Mouse (Mus musculus) urinary bladder, postnatal 36 days (tissue): Measurements from ENCODE around the gene Hgd.

ENCODE experiments used
- DNase-seq, 2 experiments: peaks; one replicate each; pipeline ENCODE4 v3.0.0; 2022; ENCODE audit warnings: low spot score in 2 of 2, mixed read lengths in 1 of 2

Hgd gene

DNA sequence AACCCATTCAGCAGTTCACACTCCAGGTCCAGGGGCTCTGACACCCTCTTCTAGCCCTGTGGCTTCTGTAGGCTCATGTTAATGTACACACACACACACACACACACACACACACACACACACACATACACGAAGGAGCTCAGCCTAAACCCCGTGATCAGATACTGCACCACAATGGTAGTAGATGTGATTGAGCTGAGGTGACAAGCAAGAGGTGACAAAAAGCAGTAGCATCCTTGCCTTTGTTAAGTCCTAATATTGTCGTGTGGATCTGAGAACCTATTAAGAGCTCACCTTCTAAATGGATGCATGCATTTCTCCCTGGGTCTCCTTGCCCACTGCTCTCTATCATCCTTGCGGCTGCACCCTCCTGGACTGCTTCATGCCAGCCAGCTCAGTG is 698 bp downstream of the Hgd start:
- no peak for DNase-seq

DNA sequence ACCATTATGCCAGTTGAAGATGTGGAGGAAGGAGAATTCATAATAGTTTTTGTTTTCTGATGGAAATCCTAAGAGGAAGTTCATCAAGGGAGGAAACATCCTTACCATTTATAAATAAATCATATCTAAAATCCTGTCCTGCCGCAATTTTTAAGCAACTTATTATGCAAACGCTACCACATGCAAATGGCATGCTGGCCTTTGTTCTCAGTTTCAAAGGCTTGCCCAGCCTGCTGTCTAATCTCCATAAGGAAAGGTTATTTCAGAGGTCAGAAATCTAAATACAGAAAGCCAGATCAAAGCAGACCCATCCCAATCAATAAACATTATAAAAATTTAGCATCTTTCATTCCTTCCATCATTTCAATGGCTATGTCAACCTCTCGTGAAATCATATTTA is 1.9 kb downstream of the Hgd start:
- no peak for DNase-seq

DNA sequence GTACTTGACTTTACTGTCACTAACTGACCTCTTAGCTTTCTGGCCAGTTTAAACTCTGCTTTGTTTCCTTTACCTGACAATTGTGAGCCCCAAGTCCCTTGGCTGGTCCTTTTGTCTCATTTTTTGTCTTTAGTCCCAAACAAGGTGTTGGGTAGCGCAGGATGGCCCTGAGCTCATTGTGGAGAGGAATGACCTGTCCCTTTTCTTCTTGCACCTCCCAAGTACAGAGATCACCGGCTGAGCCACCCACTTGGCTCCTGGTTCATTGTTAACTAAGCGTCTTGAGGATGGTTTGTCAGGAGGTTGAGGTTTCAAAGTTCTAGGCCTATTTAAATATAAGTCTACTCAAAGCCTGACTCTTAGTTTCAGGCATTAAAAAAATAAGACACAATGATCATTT is 3.4 kb downstream of the Hgd start:
- DNase-seq = no peak

DNA sequence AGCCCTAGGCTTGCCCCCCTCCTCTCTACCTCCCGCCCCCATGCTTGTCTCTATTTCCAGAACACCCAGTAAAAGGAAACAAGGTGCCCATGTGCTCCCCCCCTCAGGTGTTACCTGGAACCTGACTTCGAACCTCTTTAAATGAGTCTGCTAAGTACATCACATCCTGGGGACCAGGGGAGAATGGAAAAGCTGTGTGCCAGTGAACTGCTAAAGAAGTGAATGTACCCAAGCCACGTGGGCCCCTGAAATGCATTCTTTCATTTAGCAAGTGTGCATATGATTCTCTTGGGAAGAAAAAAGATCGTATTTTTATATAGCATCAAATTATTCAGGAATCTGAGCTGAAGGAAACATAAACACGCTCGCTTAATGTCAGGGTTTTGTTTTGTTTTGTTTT is 3.8 kb downstream of the Hgd start:
- no peak for DNase-seq

DNA sequence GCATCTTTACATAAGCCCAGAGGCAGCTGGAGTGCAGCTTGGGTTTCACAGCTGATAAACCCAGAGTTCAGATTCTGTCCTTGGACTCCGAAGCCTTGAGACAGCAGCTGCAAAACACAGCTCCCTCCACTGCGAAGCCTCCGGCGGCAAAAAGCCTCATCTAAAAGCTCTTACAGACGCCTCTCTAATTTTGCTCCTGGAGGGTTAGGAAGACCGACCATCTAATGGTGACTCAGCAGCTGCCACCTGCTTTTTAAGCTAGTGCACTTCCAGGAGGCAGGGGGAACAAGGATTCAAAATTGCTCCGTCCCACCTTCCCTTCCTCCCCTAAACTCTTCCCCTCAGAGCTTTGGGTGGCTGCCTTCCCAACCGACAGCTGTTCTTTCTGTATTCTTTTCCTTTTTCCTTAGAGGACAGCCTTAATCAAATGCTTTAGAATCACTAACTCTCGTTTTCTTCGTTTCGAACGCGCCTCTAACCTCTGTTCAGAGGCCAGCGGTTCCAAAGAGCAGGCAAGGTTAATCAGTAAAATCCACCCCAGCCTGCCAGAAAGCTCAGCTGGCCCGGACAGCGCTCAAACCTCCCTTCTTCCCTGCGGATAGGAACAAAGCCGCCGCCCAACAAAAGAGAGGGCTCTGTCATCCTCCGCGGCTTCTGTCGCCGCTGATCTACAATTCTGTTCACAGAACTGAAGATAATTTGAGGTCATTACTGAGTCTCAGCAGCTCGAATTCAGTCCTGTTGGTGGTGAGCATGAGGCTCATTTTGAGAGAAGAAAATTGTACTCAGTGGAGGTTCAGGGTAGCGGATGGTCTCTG is 4.5 kb downstream of the Hgd start:
- peak in 1 of 2 experiments; percentile 31 for DNase-seq

DNA sequence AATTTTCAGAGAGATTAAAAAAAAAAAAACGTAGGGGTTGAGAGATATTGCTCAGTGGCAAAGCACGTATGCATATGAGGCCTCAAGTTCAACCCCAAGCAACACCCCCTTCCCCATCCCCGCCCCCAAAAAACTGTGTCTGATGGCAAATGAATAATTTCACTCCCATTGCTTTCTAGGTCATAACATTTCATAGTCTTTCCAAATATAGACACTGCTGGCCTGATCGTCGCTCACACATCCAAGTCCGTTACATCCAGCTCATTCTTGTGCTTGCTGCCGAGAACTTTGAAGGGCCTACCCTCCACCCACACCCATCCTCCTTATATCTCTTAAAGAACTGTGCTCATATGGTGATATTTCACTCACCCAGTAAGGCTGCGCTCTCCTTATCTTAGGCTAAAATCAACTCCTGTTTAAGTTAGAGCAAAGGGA is 5.2 kb downstream of the Hgd start:
- DNase-seq = no peak

DNA sequence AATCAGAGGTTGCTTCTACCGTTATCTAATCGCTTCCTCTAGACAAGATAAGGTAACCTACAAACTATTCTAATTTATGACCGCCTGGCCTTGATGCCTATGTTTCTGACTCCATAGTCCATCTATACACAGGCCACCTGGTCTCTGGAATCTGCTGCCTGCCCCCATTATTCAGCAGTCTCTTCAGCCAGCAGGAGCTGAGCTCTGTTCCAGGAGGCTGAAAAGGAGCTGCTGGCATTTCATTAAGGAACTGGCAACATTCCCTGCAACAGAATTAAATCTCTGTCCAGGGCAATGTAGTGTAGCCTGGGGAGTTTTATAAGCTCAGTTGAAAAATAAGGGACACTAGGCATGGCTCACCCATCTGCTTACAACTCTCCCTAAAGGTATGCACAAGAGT is 11.0 kb downstream of the Hgd start:
- no peak for DNase-seq

DNA sequence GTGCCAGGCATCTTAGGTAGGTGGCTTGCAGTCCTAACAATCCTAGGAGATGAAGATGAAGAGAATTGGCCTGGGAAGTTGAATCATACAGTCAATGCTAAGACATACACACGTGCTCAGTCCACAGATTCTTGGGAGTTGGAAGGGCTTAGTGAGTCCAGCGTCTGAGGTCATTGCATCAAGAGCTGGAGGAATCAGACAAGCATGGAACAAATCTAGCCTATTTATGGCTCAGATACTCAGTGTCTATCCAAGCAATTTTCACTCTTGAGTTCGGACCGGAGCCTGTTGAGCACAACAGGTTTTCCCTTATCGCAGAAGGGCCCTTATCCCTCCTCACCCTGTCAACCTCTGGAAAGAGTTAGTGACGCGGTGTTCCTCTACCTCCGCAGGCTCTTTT is 11.6 kb downstream of the Hgd start:
- no peak for DNase-seq

DNA sequence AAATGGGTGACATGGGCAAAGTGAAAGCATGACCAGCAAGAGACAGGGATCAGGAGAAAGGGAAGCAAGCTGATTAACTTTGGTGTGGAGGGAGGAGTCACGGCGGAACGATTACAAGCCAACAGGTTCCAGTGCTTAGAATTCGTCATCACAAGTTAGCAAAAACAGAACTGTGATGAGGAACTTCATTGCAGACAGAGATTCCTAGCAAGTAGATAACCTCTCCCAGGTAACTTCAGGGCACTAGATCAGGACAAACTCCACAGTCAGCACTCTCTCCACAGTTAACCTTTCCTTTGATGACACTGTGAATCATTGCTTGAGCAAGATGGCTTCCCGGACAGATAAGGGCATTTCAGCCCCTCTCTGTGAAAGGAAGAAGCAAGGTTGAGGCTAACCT is 17.5 kb downstream of the Hgd start:
- DNase-seq = no peak

DNA sequence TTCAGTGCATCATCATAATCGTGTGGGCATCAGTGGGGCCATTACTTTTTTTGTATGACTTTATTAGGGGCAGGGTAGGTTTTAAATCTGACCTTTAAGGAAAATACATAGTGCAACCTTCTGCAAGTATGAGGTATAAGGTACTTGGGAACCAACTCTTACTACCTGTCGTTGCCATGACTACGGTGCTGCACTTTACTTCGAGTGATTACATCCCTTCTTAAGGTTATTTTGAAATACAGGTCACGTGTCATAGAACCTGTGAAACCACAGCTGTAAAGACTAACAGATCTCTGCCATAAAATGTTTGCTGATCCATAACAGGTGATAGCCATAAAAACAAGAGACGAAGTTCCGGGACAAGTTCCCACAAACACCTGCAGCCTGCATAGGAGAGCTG is 18.5 kb downstream of the Hgd start:
- DNase-seq = no peak

DNA sequence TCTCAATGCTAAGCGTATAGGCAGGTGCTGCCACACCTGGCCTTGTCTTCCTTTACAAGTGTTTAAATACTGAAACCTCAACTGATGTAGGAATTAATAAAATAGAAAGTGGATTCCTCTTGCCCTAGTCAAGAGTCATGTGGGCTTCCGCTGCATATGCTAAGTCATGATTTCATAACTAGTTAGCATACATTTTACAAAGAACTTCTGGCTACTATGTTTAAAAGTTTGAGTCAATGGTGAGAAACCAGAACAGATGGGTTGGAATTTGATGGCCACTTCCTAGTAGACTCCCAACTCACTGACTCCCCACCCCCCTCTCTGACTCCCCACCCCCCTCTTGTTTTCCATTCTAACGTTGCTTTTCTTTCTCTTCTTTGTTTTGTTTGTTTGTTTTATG is 19.4 kb downstream of the Hgd start:
- DNase-seq = no peak

DNA sequence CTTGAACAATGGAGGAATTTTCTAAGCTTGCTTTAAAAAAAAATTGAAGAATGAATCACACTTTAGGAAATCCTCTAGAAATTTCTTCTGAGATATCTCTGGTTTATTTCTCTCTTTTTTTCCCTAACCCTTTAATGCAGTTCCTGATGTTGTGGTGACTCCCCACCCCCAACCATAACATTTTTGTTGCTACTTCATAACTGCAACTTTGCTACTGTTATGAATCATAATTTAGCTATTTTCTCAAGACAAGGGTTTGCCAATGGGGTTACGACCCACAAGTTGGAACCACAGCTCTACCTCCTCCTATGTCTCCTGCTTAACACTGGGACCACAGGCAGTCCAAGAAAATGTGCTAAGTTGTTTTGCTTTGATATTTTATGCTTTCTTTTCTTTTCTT is 23.5 kb downstream of the Hgd start:
- DNase-seq = no peak

DNA sequence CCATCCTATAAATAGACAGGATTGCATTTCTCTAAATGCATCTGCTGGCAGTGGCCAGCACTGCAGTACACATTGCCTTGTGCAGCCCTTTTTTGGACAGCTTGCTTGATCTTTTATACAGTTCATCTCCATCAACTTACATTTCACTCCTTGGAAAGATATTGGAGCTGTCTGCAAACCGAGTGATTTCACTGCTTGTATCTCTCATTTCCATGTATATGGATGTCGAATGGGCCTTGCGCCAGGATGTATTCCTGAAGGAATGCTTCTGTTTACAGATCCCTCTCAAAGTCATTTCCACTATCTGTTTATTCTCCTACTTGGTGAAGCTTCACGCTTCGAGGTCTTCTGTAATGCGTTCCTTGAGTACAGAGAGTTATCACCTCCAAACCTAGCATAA is 24.3 kb downstream of the Hgd start:
- DNase-seq = no peak

DNA sequence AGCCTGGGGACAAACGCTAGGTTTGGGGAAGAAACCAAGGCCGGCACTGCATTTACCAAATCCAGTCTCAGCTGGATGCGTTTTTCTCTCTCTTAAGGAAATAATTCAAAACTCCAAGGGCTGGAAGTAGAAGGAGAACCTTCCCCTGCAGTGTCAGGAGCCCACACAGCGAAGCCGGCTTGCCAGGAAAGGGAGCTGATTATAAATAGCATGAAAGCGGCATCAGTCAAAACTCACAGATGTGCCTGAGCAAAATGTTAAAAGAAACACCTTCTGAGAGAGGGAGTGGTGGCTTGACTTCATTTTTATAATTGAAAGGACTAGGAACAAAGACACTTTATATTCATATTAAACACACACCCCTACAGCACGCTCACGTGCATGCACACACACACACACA is 30.4 kb downstream of the Hgd start:
- DNase-seq = no peak

DNA sequence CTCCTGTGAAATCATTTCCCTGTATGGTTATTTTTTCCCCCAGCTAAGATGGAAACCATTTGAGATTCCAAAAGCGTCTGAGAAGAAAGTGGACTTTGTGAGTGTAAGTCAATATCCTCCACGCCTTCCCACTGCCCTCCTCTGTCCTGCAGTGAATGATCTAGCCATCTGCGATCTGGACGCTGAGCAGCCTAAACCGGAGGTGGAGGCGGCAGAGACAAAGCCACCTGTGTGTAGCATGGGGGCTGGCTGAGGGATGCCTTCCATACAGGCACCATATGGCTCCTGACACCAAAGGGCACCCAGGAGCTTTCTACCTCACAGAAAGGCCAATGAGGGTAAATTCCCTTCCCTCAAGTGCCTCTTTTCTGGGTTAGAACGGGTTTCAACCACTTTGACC is 31.1 kb downstream of the Hgd start:
- no peak for DNase-seq

DNA sequence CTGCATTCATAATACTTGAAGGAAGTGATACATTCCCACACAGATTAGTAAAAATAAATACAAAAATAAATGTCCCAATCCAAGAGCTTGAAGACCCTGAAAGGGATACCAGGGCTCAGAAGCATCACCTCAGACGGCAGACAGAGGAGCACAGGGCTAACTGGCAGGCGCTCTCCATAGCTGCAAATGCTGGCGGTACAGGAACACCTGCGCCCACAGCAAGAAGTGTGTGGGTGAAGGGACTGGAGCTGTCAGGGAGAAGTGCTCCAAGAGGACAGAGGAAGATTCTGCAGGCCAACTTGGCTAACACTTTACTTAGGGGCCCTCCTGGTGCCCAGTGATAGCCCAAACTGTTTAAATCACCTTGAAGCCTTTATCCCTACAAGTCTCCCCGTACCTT is 32.1 kb downstream of the Hgd start:
- no peak for DNase-seq

DNA sequence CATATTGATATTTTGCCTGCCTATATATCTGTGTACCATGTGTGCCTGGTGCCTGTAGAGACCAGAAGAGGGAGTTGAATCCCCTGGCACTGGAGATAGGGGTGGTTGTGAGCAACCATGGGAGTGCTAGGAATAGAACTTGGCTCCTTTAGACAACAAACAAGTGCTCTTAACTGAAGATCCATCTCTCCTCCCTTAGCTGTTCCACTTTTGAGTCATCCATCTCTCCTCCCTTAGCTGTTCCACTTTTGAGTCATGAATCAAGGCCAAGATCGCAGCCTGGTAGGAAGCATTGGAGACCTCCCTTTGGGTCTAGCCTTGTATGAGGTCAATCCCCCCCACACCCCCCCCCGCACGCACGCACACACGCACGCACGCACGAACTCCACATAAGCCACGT is 34.6 kb downstream of the Hgd start:
- DNase-seq = no peak

DNA sequence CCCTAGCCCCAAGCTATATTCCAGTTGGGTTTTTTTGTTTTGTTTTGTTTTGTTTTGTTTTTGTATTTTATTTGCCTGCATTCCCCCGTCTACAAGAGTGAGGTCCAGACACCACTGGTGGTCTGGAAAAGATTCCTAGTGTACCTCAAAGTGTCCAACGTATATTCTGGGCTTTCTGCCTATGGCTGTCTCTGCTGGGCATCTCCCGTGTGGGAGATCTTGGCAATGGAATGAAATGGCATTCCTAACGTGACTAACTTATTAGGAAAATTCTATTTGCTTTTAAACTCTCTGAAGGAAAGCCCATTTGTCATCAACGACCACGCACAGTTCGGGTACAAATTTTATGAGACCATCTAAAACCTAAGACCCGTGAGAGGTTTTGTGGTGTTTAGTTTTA is 35.5 kb downstream of the Hgd start:
- no peak for DNase-seq

DNA sequence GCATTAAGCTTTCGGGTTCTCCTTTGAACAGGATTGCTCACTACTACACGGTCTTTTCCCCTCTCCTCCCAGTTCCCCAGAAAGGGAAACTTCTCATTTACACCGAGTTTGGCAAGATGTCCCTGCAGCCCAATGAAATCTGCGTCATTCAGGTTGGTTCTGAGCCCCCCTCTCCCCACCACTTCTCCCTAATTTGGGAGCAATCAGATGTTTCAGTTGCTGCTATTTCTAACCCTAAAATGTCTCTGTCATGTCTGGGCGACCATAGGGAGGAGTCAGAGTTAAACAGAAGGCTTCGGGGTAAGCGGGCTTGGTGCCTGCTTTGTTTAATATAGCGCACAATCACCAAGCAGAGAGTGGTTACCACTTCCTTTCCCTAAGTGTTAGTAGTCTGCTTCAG is 36.2 kb downstream of the Hgd start:
- DNase-seq = no peak

DNA sequence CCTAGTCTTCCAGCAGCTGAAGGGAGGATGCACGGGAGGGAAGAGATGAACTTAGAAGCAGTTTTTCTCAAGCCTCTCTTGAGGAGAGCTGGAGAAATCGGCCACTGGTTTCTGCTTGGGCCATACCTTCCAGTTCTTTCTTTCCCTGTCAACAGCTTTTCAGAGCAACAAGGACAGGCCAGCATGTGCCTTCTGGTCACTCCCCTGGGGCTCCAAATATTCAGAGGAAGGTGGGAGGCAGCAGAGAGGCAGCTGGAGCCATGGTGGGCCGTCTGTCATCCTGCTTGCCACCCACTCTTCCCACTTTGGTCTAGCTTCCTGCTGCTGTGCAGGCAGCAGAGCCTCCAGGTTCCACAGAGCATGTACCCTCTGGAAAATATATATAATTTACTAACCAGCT is 37.7 kb downstream of the Hgd start:
- no peak for DNase-seq

DNA sequence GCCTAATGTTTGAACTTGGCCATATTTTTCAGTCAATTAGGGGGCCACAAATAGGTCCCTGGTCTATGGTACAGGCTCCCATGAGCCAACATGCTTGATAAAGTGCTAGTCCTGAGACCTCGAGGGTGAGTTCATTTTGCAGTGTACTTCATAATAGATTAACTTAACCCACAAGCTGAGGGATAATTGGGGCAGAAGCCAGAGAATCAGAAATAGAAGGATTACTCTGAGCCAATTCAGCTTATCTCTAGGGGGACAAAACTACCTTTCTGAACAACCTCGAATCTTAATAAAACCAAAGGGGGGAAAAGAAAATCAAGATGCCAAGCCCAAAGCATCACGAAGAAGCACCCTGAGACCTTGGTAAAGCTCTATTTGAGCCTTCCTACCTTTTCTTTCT is 42.5 kb downstream of the Hgd start:
- no peak for DNase-seq

DNA sequence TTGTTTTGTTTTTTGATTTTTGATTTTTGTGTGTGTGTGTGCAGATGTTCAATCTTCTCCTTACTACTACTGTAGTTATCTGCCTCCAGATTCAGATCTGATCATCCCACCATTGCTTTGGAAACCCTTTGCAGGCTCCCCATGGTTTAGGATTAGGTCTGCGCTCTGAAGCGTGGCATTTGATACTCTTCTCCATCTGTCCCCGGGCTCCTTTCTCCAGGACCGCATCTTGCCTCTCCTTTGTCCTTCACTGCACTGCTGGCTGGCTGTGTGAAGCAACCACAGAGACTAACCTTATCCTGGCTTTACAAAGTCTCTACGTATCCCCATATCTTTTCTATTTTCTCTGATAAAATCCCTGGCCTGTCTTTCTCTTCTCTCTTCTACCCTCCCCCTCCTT is 43.0 kb downstream of the Hgd start:
- no peak for DNase-seq

DNA sequence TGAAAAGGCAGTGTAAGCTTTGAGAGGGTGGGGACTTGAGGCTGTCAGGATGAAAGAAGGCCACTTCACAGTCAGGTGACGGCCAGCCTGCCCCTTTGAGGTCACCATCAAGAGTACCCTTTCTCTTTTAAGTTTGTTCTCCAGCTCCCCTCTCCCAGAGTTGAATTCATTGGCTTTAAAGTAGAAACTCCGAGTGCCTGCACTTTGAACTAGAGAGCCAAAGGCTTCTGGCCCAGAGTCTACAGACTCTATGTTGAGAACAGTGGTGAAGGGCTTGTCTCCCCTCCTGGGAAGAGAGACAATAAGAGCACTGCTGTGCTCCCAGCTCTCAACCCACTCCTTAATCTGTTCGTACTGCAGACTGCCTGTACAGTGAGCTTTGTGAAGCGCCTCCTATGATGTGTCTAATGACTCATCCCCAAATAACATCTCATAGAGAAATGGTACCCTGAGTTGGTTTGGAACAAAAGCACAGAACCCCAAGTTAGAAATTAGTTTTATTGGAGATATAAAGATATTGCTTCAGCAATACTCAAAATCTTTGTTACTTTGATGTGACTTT is 46.5 kb downstream of the Hgd start:
- DNase-seq = no peak

DNA sequence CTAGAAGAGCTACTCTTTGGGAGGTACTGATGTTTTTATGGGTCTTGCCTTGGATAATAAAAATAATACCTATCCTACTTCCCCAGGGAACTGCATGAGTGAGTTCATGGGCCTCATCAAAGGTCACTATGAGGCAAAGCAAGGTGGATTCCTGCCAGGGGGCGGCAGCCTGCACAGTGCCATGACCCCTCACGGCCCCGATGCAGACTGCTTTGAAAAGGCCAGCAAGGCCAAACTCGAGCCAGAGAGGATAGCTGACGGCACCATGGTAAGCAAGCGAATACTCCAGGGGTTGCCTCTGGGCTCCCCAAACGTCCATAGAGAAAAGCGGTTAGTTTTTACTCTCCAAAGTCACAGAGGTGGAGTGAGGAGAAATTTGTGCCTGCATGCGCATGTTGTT is 48.4 kb downstream of the Hgd start:
- no peak for DNase-seq
